Mouse (Mus musculus) liver, embryonic 11.5 days (tissue): Measurements from ENCODE around the gene Gnao1. TPM values are rescaled to one million over a fixed set of nuclear protein-coding genes. Genes with fewer than 3 reads are reported as not detected.

Experiments
- ATAC-seq: fragments of 200-750 bp; cut with Nextera tagmentation; replicated peaks from 2 replicates; pipeline ENCODE4 v1.8.0; 2017; ENCODE audit warnings: moderate number of reproducible peaks, mild to moderate bottlenecking, moderate TSS enrichment, moderate library complexity; ENCODE audit not compliant: low FRiP score
- DNase-seq: peaks from one replicate; pipeline ENCODE4 v3.0.0-alpha.2; 2017; ENCODE audit warnings: low spot score
- H3K27ac ChIP-seq: fragments of 300-500 bp; sonication (generic); 2 replicates; pipeline ENCODE4 v1.5.1; 2014; ENCODE audit warnings: mild to moderate bottlenecking, low read depth, low read length, control low read depth
- H3K27me3 ChIP-seq: fragments of 300-500 bp; sonication (generic); replicated peaks from 2 replicates; pipeline ENCODE4 v1.6.1; 2014; ENCODE audit warnings: low read length, mixed read lengths; ENCODE audit not compliant: control insufficient read depth, insufficient read depth
- H3K36me3 ChIP-seq: fragments of 300-500 bp; sonication (generic); 2 replicates; pipeline ENCODE4 v1.6.1; 2014; ENCODE audit warnings: mild to moderate bottlenecking, low read length, moderate library complexity, mixed read lengths; ENCODE audit not compliant: control insufficient read depth, insufficient read depth
- H3K4me1 ChIP-seq: fragments of 300-500 bp; sonication (generic); replicated peaks from 2 replicates; pipeline ENCODE4 v1.6.1; 2014; ENCODE audit warnings: low read length, mixed read lengths; ENCODE audit not compliant: control insufficient read depth, insufficient read depth
- H3K4me2 ChIP-seq: fragments of 300-500 bp; sonication (generic); 2 replicates; pipeline ENCODE4 v1.6.1; 2014; ENCODE audit warnings: mild to moderate bottlenecking, control low read depth, moderate library complexity
- H3K4me3 ChIP-seq: fragments of 300-500 bp; sonication (generic); 2 replicates; pipeline ENCODE4 v1.5.1; 2014; ENCODE audit warnings: low read depth, low read length, control low read depth
- H3K9ac ChIP-seq: fragments of 300-500 bp; sonication (generic); 2 replicates; pipeline ENCODE4 v1.6.1; 2014; ENCODE audit warnings: low read depth, low read length, control low read depth
- H3K9me3 ChIP-seq: fragments of 300-500 bp; sonication (generic); 2 replicates; pipeline ENCODE4 v1.6.1; 2016; ENCODE audit warnings: low read length, inconsistent platforms, mixed read lengths; ENCODE audit not compliant: control insufficient read depth
- WGBS: fragments of 180-500 bp; shearing (Covaris S2); extraction: QIAGEN DNeasy Blood & Tissue Kit; methylation state at CpG from one replicate; pipeline ENCODE4 v1.1.7; 2014; 5-methylcytosine and 5-hydroxymethylcytosine counted together
- polyA plus RNA-seq: library from polyadenylated mRNA; unstranded; fragments of >200 nt; fragmentation: Nextera tagmentation; extraction: Ambion mirVana; gene quantifications from 2 replicates; pipeline ENCODE4 v1.2.1, GENCODE M21; 2014

Gene Gnao1
- polyA plus RNA-seq, 1 experiment from 2014 or later = 2.4 TPM

DNA sequence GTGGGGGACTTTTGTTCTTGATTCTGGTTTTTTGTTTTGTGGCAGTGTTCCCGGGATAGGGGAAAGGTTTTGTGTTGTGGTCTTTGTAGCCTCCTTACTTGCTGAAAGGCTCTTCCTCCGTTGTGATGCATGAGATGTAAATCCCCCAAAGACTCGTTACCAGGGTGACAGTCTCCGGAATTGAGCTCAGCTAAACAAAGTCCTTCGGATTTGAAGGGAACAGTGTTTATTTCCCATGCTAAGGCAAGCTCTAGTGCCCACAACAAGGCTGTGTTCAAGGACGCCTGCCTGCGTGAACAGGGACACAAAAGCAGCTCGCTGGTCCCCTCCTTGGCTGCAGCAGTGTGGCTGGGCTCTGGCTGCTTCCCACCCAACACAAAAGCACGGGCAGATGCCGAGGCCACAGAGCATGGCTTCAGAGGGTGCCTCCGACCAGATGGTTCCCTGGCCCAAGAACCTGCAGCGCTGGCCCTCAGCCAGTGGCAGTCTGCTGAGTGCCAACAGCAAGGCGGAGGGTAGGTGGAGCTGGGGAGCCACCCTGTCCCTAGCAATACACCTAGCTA, 108.2 kb downstream of the Gnao1 start:
- DNase-seq (no peak), ATAC-seq (no peak)
- H3K9ac ChIP-seq = no peak overlapping the region
- H3K4me1 ChIP-seq = no peaks in the 10 kb centered on the region
- H3K4me3 ChIP-seq = no peak overlapping the region
- H3K9me3 ChIP-seq = no peaks in the 10 kb centered on the region
- H3K36me3 ChIP-seq = no peaks in the 10 kb centered on the region
- H3K27me3 ChIP-seq = no peaks in the 10 kb centered on the region
- H3K27ac ChIP-seq = no peak overlapping the region
- WGBS = 54% methylated on average over 13 of the region's 13 CpGs
- H3K4me2 ChIP-seq = no peak overlapping the region

GRCm38 (mm10) chr8:93918580-93918979, 108.8 kb downstream of the Gnao1 start:
- H3K4me2 ChIP-seq = no peak overlapping the region
- no peaks in the 10 kb centered on the region for H3K4me1 ChIP-seq
- H3K36me3 ChIP-seq = no peaks in the 10 kb centered on the region
- no peak overlapping the region for H3K27ac ChIP-seq
- H3K9ac ChIP-seq = no peak overlapping the region
- H3K27me3 ChIP-seq = no peaks in the 10 kb centered on the region
- WGBS = 75% methylated on average over 2 of the region's 2 CpGs
- no peaks in the 10 kb centered on the region for H3K9me3 ChIP-seq
- no peak overlapping the region for H3K4me3 ChIP-seq
- ATAC-seq (no peak), DNase-seq (no peak)

DNA sequence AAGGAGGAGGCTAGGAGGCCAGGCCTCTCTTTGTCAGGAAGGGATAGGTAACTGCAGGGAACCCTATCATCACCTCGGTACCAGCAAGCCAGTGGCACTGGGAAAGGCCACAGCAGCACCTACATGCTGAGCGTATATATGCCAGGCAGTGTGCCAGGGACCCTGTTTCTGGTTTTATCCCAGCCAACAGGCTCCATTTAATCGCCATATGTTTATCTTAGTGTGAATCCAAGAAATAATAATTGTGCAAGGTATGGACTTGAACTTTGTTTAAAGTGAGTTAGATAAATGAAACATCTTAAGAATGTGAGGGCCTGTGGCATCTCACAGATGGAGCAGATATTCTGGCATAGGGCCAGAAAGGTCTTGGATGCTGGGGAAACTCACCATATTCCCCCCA, 109.7 kb downstream of the Gnao1 start:
- Histone ChIP-seq H3K27ac (no peak overlapping the region), H3K36me3 (no peaks in the 10 kb centered on the region), H3K4me1 (no peaks in the 10 kb centered on the region), H3K9ac (no peak overlapping the region), H3K4me3 (no peak overlapping the region), H3K4me2 (no peak overlapping the region), H3K9me3 (no peaks in the 10 kb centered on the region), H3K27me3 (no peaks in the 10 kb centered on the region)
- DNase-seq = no peak
- WGBS = 70% methylated on average over 3 of the region's 3 CpGs
- no peak for ATAC-seq

GRCm38 (mm10) chr8:93919916-93920589, 110.3 kb downstream of the Gnao1 start:
- no peaks in the 10 kb centered on the region for H3K27me3 ChIP-seq
- no peak for ATAC-seq
- H3K9ac ChIP-seq = no peak overlapping the region
- H3K36me3 ChIP-seq = no peaks in the 10 kb centered on the region
- H3K4me2 ChIP-seq = no peak overlapping the region
- no peaks in the 10 kb centered on the region for H3K4me1 ChIP-seq
- WGBS = 68% methylated on average over 12 of the region's 12 CpGs
- H3K9me3 ChIP-seq = no peaks in the 10 kb centered on the region
- no peak overlapping the region for H3K4me3 ChIP-seq
- H3K27ac ChIP-seq = no peak overlapping the region
- no peak for DNase-seq

DNA sequence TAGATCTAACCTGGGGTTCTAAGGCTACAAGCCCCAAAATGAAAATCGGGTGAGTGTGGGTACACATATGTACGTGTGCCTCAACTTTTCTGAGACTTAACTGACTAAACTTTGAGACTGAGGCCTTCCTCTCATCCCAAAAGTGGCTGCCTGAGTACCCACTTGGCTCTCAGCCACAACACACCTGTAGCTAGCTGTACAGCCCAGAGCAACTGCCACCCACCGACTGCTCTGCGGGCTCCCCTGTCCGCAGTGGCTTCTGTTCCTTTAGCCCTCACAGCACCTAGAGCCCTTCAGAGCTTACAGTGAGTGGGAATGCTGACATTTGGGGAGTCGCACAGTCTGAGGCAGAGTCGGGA, 110.8 kb downstream of the Gnao1 start:
- Histone ChIP-seq H3K4me3 (no peak overlapping the region), H3K4me1 (no peaks in the 10 kb centered on the region), H3K27ac (no peak overlapping the region), H3K36me3 (no peaks in the 10 kb centered on the region), H3K27me3 (no peaks in the 10 kb centered on the region), H3K9me3 (no peaks in the 10 kb centered on the region), H3K4me2 (no peak overlapping the region), H3K9ac (no peak overlapping the region)
- DNase-seq = no peak
- WGBS = 85% methylated on average over 7 of the region's 7 CpGs
- no peak for ATAC-seq

GRCm38 (mm10) chr8:93923897-93924334, 114.2 kb downstream of the Gnao1 start:
- no peak overlapping the region for H3K4me3 ChIP-seq
- 68% methylated on average over 7 of the region's 7 CpGs for WGBS

GRCm38 (mm10) chr8:93925513-93925912, 115.7 kb downstream of the Gnao1 start:
- Histone ChIP-seq H3K9ac (no peak overlapping the region), H3K27ac (no peak overlapping the region), H3K4me2 (no peak overlapping the region), H3K27me3 (no peaks in the 10 kb centered on the region), H3K36me3 (no peaks in the 10 kb centered on the region), H3K9me3 (no peaks in the 10 kb centered on the region), H3K4me1 (no peaks in the 10 kb centered on the region), H3K4me3 (no peak overlapping the region)
- DNase-seq (no peak), ATAC-seq (no peak)
- WGBS = 39% methylated on average over 3 of the region's 3 CpGs

More at GRCm38 (mm10) chr8:93923897-93924334, 114.2 kb downstream of the Gnao1 start:
- no peak for ATAC-seq
- Histone ChIP-seq H3K9me3 (no peaks in the 10 kb centered on the region), H3K36me3 (no peaks in the 10 kb centered on the region), H3K27ac (no peak overlapping the region), H3K9ac (no peak overlapping the region), H3K27me3 (no peaks in the 10 kb centered on the region), H3K4me1 (no peaks in the 10 kb centered on the region), H3K4me2 (no peak overlapping the region)
- no peak for DNase-seq

- Histone ChIP-seq H3K27ac (no peak overlapping the region), H3K4me3 (no peak overlapping the region), H3K36me3 (no peaks in the 10 kb centered on the region), H3K4me1 (no peaks in the 10 kb centered on the region), H3K9me3 (no peaks in the 10 kb centered on the region), H3K4me2 (no peak overlapping the region), H3K27me3 (no peaks in the 10 kb centered on the region), H3K9ac (no peak overlapping the region)
- DNase-seq (no peak), ATAC-seq (no peak)
- WGBS = 77% methylated on average over 4 of the region's 4 CpGs
Observed at GRCm38 (mm10) chr8:93929233-93929632, 119.5 kb downstream of the Gnao1 start.

- Histone ChIP-seq H3K4me1 (no peaks in the 10 kb centered on the region), H3K9me3 (no peaks in the 10 kb centered on the region), H3K4me3 (no peak overlapping the region), H3K9ac (no peak overlapping the region), H3K27me3 (no peaks in the 10 kb centered on the region), H3K4me2 (no peak overlapping the region), H3K36me3 (no peaks in the 10 kb centered on the region), H3K27ac (no peak overlapping the region)
- 75% methylated on average over 6 of the region's 6 CpGs for WGBS
- DNase-seq = no peak
- ATAC-seq = no peak
Observed at GRCm38 (mm10) chr8:93931336-93931735, 121.6 kb downstream of the Gnao1 start.
